Mouse (Mus musculus) kidney, adult 11 months (tissue): ENCODE measurements at regions not wholly inside any gene's neighbourhood (a gene's known extent, or its start where the extent isn't known, plus 50 kb on each side); places are given as distances from the start of the nearest gene placed in this dataset.
"Not testable (repeated sequence)": the region's sequence is repeated elsewhere in the genome, so short reads cannot be mapped to it uniquely, and the experiment has no call there.

Experiments used
- DNase-seq: peaks from one replicate; pipeline ENCODE4 v3.0.0; 2022

DNA sequence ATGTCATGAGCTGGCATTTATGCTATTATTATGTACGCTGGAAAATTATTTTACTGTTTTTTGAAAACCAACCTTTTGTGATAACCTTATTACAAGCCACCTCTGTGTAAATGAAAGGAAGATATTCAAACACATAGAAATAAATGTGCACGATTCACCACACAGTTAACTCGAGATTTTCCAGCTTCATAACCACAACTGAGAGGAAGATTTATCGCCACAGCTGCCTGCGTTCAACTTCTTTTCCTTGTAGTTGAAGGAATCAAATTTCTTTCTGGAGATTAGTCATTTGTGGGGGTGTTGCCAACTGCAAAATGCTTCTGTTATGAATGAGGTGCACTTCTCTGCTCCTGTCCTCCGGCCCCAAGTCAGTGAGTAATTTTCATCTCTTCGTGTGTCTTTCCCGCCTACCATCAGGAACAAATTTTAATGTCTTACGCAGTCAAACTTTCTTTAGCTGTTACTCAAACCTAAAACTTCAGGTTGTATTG, 62.2 kb upstream of the Olfr1324 start:
- not testable (repeated sequence) for DNase-seq
